Mouse (Mus musculus) left cerebral cortex, adult 9 months (tissue): ENCODE measurements at regions not wholly inside any gene's neighbourhood (a gene's known extent, or its start where the extent isn't known, plus 50 kb on each side); places are given as distances from the start of the nearest gene placed in this dataset.

Experiments
- DNase-seq, 2 experiments: peaks; one replicate each; pipeline ENCODE4 v3.0.0; 2022; ENCODE audit warnings: low spot score in 2 of 2

DNA sequence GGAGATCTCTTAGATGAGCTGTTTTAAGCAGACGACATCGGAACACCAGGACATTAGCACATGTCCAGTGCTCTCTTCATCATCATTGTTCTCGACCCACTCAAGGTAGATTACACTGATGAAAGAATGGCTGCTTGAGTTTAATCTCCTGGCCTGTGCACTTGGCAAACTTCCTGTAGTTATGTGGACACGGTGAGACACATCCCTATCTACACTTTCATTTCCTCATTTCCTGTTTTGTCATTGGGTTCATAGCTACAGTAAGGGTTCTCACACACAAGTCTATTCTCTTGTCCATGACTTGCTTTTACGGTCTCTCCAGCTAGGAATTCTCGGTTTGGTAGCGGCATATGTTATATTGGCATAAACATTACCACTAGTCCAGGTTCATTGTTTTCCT is 190.5 kb downstream of the Pdgfra start:
- DNase-seq = no peak

DNA sequence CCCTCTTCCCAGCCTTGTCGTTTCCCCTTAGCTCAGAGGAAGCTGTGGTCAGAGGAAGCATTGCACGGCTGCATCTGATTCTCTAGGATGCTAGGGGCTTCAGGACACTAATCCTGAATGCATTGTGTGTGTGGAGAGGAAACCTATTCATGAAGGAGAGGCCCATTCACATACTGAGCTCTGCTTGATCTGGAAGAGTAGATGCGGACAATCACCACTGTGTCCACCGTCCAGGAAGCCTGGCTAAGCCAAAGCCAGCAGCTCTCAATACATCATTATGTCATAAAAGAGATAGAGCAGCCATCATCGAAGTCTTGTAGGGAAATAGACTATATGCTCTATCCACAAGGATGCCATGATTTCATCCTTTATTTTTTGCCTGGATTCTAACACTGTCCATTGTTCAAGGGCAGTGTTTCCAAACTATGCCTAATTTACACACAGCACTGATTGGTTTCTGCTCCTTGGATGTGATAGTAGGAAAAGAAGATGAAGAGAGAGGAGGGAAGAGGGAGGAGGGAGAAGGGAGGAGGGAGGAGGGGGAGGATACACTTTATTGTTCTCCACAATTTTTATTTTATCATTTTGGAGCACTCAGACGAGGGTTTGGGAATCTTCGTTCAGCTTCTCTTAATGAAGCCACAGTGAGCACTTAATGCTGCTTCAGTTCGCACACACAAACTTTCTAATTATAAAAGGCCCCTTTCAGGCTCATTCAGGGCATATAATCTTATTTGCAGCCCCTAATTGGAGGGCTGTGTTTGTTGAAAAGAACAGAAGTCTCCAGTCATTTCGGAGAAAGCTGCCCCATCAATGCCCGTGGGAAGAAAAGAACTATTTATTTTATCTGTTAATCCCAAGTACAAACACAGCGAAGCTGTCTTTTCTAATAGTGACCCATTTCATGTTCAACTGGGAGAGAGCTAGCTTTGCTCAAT is 195.0 kb downstream of the Pdgfra start:
- peak in 1 of 2 experiments; percentile 2 for DNase-seq

DNA sequence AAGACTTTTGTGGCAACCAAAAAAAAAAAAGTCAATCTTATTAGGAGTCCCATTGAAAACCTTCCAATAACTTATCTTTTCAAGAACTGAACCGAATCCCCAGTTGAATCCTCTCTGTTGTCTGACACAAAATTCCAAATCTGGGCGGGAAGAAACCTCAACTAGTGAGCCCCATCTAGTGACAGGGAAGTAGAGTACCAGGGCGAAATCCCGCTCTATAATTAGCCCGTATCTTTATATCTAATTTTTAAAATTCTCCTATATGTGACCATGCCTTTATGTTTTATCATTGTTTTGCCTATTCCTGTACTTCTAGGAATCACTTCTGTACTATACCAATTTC is 195.7 kb downstream of the Pdgfra start:
- peak in 1 of 2 experiments; percentile 5 for DNase-seq

DNA sequence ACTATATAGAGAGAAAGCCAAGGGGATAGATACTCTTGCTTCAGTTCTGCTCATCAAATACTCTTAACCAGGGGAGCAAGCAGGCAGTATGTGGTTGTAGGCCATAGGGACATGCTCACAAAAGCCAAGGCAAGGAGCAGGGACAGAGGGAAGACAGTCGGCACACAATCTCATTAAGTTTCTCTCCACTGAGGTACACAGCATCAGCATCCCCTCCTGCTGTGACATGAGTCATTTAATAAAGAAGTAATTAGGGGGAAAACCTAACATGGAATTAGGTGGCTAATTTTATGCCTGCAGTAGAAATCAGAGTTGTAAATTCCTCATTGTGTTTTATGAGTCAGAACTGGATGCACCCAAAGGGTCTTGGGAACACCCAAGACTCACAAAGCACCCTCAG is 203.2 kb downstream of the Pdgfra start:
- no peak for DNase-seq

DNA sequence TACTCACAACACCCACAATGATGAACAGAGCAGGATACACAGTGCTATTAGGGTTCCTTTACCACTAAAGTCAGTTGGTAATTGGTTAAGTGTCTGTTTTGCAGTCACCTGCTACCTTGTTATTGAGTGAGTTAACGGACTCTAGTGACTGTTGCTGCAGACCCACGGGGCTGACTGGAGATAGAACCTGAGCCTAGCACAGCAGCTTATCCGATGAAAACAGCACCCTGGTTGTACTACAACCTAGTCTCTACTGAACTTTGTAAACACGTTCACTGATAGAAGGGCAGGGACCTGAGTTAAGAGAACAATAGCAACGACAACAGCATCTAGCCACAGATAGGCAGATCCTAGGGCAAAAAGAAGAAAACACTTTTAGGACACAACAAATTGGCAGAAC is 206.8 kb downstream of the Pdgfra start:
- DNase-seq = no peak

DNA sequence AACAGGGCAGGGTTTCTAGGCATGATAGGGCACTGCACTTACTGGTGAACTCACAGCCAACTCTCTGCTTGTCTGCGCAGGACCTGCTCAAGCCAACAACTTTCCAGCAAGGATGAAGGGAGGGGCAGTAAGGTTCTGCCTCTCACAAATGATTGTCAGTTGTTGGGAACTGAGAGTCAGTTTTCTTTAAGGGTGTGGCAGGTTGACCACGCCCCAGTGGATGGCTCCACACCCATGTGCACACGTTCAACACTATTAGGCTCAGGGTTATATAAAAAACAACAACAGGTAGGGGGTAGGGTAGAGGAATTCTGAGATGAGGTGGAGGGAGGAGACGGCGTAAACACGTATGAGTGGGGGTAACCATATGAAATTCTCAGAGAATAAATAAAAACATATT is 210.9 kb upstream of the Kit start:
- DNase-seq = no peak

DNA sequence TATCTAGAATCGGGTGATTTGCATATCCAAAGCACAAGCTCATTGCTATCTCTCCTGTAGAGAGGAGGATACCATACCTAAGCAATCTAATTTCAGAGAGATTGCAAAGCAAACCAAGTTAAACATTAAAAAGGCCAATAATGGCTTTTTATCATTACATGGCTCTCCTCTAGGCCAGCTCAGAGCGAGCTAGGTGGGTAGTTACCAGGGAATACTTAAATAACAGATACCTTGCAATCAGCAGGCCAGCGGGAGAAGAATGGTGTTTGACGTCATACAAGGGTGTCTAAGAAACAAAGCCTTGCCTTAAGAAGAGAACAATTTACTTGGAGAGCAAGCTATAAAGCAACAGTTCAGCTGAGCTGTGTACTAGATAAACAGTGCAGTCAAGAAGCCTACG is 207.4 kb upstream of the Kit start:
- no peak for DNase-seq

DNA sequence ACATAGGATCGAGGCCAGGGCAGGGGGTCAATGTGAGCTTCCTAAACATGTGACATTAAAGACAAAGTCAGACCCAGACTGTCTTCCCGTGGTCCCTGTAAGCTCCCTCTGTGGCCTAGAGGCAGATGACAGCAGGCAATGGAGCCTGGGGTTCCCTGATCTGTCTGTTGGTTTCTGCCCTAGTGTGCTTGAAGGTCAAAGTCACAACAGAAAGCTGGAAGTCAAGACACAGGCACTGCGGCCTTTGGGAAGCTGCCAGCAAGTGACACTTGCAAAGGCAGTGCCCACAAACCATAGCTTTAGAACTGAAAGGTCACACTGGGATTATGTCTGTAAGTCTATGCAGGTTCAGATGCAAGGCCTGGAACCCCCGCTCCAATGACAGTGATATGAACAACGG is 206.0 kb upstream of the Kit start:
- DNase-seq = no peak

DNA sequence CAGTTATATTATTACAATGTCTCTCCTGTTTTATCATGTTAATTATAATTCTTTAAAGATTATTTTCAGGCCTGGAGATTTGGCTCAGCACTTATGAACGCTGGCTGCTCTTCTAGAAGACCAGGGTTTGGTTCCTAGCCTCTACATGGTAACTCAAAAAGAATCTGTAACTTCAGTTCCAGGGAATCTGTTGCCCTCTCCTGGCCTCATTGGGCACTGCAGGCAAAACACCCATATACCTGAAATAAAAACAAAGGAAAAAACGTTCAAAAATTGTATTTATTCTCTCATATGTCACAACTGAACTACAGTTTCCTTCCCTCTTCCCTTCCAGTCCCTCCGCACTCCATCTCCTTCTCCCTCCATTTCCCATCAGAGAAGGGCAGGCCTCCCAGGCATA is 201.9 kb upstream of the Kit start:
- DNase-seq = no peak

DNA sequence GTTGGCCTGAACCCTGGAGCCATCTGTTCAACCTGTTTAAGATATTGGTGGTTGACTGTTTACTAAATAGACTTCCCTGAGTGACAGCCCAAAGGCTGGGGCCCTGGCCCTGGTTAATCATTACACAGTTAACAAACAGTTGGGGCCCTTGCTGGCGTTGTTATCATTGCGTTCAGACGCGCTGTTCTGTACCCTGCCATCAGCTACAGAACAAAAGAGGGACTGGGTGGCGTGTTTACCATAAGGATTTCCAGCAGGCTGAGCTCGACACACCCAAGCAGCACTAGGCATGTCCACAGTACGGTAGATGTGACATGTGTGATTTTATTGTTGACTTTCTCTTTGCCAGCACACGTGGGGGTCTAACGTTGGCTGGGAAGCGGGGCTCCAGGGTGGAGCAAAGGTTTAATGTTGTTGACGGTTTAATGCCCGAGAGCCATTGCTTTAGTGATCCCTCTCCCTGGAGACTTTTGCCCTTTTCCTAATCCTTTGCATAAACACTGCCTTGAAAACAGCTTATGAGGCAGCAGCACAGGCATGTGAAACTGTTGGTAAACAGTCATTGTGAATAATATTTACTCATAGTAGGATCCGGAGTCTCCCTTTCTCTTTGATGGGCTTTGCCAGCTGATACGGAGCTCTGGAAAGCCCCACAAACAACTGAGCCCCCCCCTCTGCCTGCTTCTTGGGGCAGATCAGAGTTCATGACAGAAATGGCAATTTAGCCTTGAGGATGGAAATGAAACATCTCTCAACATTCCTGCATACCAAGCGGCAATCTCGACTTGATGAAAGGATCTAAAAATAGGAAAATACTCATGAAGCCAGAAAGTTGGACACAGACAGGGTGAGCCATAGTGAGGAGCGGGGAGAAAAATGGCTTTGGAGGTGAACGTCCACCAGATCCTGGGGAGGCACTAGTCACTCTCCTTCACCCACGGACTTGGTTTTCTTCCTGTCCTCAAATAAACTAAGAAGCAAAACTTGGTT is 197.1 kb upstream of the Kit start:
- DNase-seq = no peak

DNA sequence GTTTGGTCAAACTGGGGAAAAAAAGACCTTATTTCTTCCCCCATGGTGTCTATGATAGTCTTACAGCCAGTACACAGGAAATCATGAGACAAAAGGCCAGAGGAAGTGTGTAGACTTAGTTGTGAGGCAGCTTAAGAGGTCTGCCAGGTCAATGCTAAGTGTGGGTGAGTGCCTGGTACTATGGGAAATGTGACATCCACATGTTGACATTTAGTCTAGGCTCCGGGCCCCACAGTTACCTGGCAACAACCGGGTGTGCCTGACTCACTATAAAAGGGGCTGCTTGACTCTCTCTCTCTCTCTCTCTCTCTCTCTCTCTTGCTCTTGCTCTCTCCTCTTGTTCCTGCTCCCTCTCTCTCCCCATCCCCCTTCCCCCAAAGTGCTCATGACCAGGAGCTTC is 196.1 kb upstream of the Kit start:
- no peak for DNase-seq

DNA sequence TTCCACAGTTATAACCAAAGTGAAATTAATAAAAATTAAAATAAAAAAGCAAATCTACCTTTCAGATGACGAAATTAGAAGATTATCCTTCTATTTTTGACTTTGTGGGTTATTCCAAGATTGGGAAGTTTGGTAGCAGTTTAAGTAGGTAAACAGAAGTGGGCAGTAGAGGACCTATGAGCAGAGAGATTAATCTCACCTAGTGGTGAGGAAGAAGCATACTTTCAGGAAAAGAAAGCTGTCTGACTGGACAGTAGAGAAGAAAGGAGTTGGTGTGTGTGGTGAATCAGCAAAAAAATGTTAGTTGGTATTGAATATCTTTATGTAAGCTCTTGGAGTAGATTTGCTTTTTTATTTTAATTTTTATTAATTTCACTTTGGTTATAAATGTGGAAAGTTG is 194.4 kb upstream of the Kit start:
- DNase-seq = no peak

DNA sequence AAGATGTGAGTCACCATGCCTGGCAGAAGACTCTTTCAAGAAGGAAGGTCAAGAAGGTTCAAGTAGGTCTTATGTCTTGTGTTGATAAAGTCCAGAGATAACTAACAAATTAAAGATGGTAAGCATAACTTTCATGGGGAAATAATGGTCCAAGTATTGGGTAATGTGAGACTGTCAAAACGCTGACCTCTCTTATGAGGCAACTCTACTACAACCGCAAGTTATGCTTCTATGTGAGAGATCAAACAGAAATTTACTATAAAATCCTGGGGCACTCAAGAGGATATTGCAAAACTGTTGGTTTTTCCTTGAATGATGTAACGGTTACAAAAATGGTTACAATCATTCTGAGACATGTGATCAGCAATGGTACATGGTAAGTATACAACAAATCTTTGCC is 192.6 kb upstream of the Kit start:
- DNase-seq = no peak

DNA sequence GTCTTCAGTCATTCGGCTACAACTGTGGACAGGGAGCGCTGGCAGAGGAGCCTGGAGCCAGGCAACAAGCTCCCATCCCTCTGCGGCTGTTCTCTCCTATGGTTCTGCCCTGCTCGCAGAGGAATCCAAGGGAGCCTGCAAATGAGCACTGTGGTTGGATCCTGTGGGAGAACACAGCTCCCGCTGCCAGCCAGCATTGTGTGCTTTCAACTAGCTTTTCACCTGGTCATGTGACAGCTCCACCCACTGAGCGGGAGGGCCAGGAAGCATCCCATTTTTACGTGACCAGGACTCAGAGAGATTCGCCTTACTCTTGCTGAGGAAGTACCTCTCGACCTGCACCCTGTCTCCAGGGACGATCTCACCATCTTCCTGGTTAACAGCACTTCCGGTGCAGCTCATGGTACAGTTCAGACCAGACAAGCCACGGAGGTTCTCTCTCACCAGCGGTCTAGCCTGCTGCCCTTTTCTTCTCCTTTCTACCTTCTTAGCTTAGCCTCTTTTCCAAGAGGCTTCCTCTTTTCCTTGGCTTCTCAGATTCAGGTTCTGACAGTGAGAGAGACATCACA is 186.7 kb upstream of the Kit start:
- peak in 1 of 2 experiments; percentile 13 for DNase-seq

DNA sequence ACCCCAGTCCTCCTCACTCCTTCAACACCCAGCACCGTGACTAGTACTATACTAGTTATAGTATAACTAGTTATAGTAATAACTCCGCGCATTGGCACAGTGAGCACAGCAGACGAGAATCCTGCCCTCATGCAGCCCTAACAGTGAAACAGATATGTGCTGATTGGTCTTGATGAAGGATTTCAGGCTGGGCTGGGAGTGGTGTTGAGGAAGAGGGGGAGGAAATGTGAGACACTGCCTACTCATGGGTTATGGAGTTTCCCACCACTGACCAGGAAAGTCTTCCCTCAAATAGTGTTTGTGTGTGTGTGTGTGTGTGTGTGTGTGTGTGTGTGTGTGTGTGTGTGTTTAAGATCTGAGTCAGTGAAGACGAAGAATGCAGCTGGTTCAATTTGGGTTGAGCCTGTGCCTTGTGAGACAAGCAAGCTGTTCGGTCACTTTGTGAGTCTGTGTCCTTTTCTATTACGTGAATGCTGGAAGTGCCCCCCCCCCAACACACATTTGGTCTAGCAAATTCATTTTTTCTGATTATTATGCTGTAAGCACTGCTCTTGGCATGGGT is 185.9 kb upstream of the Kit start:
- no peak for DNase-seq

DNA sequence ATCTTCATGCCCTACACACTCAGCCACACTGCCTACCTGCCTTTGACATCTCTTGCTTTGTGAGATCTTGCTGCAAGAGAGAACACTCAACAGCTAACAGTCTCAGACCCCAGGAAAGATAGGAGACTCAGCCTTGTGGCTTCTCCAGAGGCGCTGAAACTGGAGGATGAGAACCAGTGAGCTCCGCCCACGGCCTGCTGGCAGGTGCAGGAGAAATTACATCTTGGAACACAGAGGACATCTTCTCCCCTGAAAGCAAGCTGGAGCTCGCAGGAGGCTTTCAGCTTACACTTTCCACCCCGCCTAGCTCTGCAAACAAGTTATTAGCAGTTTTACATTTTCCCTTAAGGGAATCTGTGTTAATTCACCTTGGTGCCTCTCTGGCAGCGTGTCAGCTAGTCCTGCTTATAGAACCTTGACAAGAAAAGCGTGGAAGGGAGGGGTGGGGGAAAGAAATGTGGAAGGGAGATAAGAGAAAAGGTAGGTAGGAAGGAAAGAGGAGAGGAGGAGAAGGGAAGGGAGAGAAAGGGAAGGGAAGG is 185.2 kb upstream of the Kit start:
- DNase-seq = peak; percentile 13 to 56

DNA sequence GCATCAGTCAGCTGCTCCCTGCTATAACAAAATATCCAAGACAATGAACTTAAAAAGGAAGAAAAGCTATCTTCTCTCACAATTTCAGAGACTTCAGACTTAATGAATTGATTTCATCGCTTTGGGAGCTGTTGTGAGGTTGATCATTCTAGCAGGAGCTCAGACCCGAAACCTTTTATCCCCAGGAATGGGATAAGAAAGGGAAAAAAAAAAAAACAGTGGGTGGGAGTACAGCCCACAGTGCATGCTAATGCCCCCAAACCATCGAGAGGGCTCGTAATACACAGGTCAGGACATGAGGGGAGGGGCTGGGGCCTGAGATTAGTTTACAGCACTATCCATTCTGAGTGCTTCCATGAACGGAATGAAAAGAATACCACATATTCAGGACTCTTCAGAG is 175.9 kb upstream of the Kit start:
- no peak for DNase-seq

DNA sequence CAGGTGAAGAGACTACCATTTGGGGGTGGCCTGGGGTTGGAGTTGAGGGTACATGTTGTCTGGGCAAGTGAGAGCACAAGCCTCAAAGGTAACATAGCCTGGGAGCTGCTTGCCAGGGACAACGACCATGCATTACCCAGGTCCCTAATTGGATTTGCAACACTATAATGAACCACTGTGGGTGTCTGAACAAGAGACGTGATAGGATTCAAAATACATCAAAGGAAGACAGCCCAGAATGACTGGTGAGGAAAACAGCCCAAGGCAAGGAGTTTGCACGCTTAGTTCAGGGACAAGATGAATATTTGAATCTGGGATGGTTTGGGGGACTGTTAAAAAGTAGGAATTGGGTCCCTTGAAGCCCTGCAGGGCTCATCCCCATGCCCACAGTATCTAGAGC is 173.0 kb upstream of the Kit start:
- DNase-seq = no peak

DNA sequence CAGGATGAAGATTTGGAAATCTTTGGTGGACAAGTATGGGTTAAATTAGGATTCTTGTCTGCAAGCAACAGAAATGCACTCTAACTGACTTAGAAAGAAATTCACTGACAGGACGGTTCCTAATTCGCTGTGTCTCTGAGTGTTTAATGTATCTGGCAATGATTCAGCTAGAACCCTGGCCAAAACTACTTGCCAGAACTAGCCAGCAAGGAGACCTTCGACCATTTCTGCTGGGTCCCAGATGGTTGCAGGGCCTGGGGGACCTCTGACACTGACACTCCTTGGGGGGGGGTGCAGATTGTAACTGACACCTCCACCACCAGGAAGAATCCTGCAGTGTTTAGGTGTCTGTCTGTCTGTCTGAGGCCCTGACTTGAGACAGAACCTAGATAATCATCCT is 172.1 kb upstream of the Kit start:
- no peak for DNase-seq

DNA sequence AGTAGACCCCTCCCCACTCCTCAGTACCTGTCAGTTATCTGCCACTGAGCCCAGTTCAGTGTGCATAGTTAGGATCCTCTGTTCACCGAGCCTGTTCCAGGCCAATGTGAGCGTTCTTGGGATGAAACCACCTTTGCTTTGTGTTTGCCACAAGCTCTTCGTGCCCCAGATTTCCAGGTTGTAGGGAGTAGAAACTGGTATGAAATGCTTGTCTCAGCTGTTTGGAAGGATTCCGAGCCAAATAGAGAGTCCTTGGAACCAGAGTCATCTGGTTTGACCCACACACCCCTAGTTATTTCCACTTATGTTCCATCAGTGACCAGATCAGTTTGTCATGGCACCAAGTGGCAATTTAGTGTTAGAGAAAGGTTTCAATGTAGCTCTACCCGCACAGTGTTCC is 171.2 kb upstream of the Kit start:
- no peak for DNase-seq

DNA sequence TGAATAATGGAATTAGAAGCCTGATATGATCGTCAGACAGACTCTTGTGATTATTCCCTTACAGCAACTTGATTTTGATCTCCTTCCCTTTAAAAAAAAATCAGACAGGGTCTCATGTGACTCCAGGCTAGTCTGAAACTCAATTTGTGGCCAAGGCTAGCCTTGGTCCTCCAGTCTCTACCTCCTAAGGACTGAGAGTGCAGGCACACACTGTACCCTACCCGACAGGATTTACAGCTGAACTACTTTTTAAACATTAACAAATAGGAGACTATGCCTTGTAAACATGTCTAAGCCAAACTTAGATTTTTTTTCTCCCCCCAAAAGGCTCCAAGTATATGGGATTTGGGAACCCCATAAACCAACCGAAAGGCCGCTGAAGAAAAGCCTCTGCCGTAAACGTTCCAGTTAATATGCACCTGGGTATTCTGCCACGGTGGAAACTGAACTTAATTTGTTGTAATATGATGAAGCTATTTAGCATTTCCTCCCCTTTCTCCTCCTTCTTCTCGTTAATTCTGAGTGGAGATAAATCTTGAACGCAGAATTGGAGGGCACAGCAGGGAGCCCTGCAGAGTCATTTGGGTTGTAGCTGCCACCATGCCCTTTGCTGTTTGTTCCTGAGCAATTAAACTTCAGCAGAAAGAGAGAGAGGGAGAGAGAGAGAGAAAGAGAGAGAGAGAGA is 170.0 kb upstream of the Kit start:
- DNase-seq = no peak
